Mouse (Mus musculus) left cerebral cortex, adult 2 months (tissue): ENCODE data around the gene Cmtm4. TPM values are rescaled to one million over a fixed set of nuclear protein-coding genes. Genes with fewer than 3 reads are reported as not detected.

Experiments
- DNase-seq, 2 experiments: peaks; one replicate each; pipeline ENCODE4 v3.0.0; 2021 to 2022; ENCODE audit warnings: low spot score in 2 of 2, mixed read lengths in 1 of 2; ENCODE audit errors: extremely low spot score in 1 of 2
- H3K27ac ChIP-seq: fragments of 200-600 bp; 2 replicates; pipeline ENCODE4 v1.8.1; 2022
- H3K4me3 ChIP-seq: fragments of 200-600 bp; 2 replicates; pipeline ENCODE4 v1.8.1; 2022
- CTCF ChIP-seq: fragments of 200-600 bp; IDR thresholded peaks from 2 replicates; pipeline ENCODE4 v1.8.1; 2022; ENCODE audit warnings: antibody characterized with exemption, mild to moderate bottlenecking, moderate library complexity
- intact Hi-C: fragments of 180-260 bp; cut with DNase I; formaldehyde crosslinking; loops from one replicate; pipeline ENCODE4 v1.15.1; 2025
- total RNA-seq, 2 experiments: library from RNA; stranded (reverse); gene quantifications; 2 replicates each; pipeline ENCODE4 v1.2.3; 2021

Gene Cmtm4
- total RNA-seq, 2 experiments from 2014 or later = 86.7 to 87.4 TPM

GRCm38 (mm10) chr8:104386693-104387092, 8.9 kb downstream of the Cmtm4 start:
- no peak overlapping the region for H3K27ac ChIP-seq
- no peak overlapping the region for H3K4me3 ChIP-seq
- no peak for DNase-seq
- intact Hi-C loops = no loop called here
- TF ChIP-seq CTCF = no peak

GRCm38 (mm10) chr8:104383977-104384376, 11.6 kb downstream of the Cmtm4 start:
- Histone ChIP-seq H3K4me3 (no peak overlapping the region), H3K27ac (no peak overlapping the region)
- DNase-seq = no peak
- TF ChIP-seq CTCF = no peak
- intact Hi-C loops = no loop called here

DNA sequence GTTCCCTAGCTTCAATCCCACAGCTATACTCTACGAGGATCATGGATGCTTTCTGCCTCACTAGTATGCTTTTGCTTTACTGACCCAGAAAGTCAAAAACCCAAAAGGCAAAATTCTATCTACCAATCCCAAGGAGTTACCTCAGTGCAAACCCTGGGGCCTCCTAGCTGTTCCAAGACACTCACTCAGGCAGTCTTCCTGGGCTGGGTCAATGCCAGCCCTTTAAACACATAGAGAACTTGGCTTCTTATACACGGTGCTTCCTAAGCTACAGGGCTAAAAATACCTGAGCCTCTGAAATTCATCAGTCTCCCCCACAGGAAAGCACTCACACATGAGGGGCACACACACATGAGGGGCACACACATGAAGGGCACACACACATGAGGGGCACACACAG, 12.3 kb downstream of the Cmtm4 start:
- DNase-seq = no peak
- intact Hi-C loops = no loop called here
- no peak for TF ChIP-seq CTCF

GRCm38 (mm10) chr8:104380961-104381411, 14.6 kb downstream of the Cmtm4 start:
- no peak for DNase-seq
- H3K4me3 ChIP-seq = no peak overlapping the region
- no peak overlapping the region for H3K27ac ChIP-seq
- intact Hi-C loops = no loop called here
- no peak for TF ChIP-seq CTCF

More for the DNA sequence above, 12.3 kb downstream of the Cmtm4 start:
- Histone ChIP-seq H3K27ac (no peak overlapping the region), H3K4me3 (no peak overlapping the region)

GRCm38 (mm10) chr8:104380269-104380668, 15.3 kb downstream of the Cmtm4 start:
- DNase-seq = no peak
- TF ChIP-seq CTCF = no peak
- Histone ChIP-seq H3K4me3 (no peak overlapping the region), H3K27ac (0 out of 2 replicates have a peak overlapping the region, but pooled peaks have one; percentile 19)
- intact Hi-C loops = no loop called here

- DNase-seq = no peak
Measured at GRCm38 (mm10) chr8:104379301-104379836, 16.2 kb downstream of the Cmtm4 start.

GRCm38 (mm10) chr8:104376669-104377068, 18.9 kb downstream of the Cmtm4 start:
- Histone ChIP-seq H3K27ac (no peak overlapping the region), H3K4me3 (no peak overlapping the region)
- intact Hi-C loops = no loop called here
- no peak for DNase-seq
- TF ChIP-seq CTCF = no peak

More at GRCm38 (mm10) chr8:104379301-104379836, 16.2 kb downstream of the Cmtm4 start:
- intact Hi-C loops = no loop called here
- Histone ChIP-seq H3K27ac (no peak overlapping the region), H3K4me3 (no peak overlapping the region)
- no peak for TF ChIP-seq CTCF

- no peak for DNase-seq
- TF ChIP-seq CTCF = no peak
- intact Hi-C loops = no loop called here
- Histone ChIP-seq H3K4me3 (no peak overlapping the region), H3K27ac (no peak overlapping the region)
Measured at GRCm38 (mm10) chr8:104375959-104376358, 19.6 kb downstream of the Cmtm4 start.

DNA sequence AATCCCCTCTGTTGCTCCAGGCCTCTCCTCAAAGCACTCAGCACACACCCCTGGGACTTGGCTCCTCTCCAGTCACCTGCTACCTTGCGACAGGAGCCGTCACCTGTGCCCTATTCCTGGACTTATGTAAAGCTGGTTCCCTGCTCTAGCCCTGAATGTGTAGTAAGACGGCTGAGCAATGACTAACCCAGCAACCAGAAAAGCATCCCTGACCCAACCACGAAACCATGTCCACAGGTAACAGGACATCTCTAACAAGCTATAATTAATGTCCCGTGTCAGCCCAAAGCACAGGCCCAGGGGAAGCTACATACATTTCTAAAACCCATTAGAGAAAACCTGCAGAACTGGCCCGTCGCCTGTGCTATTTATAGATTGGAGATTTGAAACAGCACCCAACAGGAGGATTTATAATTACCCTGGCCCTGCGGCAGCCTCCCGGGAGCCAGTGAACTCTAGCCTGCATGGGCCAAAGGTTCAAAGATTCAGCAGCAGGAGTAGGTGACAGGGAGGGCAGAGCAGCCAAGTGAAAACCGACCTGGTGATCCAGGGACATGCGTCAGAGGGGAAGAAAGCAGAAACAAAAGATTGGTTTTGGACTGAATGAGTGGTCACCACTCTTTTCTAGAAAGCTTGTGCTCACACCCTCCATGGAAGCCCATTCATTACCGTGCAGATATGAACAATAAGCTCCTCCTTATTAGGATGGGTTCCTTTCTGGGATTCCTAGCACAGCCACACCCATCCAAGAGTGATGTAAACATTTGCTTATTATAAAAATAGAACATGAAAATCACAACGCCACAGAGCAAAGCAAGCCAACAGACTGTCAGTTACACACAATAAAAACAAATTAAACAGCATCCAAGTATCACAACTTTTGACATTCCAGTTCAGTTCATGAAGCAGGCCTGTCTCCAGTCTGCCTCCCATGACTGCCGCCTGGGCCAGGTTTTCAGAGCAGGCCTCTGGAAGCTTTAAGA, 20.5 kb downstream of the Cmtm4 start:
- Histone ChIP-seq H3K4me3 (no peak overlapping the region), H3K27ac (no peak overlapping the region)
- no peak for DNase-seq
- intact Hi-C loops = no loop called here
- TF ChIP-seq CTCF = no peak

- Histone ChIP-seq H3K27ac (no peak overlapping the region), H3K4me3 (no peak overlapping the region)
- DNase-seq = no peak
- no peak for TF ChIP-seq CTCF
- intact Hi-C loops = no loop called here
Measured at GRCm38 (mm10) chr8:104374269-104374668, 21.3 kb downstream of the Cmtm4 start.

GRCm38 (mm10) chr8:104373779-104374178, 21.8 kb downstream of the Cmtm4 start:
- peak; percentile 45 for TF ChIP-seq CTCF
- intact Hi-C loops = no loop called here
- Histone ChIP-seq H3K27ac (no peak overlapping the region), H3K4me3 (no peak overlapping the region)
- no peak for DNase-seq

GRCm38 (mm10) chr8:104371121-104371520, 24.5 kb downstream of the Cmtm4 start:
- intact Hi-C loops = no loop called here
- DNase-seq = no peak
- TF ChIP-seq CTCF = no peak
- Histone ChIP-seq H3K27ac (no peak overlapping the region), H3K4me3 (no peak overlapping the region)
